Mouse (Mus musculus): ENCODE results near the gene Txndc2. TPM values are rescaled to one million over a fixed set of nuclear protein-coding genes. Genes with fewer than 3 reads are reported as not detected.

Gene Txndc2
- polyA plus RNA-seq, 1 experiment from 2014 or later: not detected

DNA sequence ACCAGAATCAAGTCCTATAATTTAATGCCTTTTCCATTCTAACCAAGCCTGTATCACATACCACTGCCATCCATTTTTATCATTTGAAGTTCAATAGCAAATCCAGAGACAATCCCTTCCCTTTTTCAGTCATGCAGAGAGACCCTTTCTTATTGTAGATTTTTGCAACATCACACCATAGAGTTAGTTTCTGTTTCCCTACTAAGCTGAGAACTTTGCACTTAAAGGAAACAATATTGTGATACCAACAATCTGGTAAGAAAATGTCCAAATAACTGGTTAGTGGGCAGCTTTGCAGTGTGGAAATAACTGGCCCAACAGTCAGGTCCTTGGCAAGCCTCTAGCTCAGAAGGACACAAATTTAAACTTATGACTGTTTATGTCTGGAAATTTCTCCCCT lies 37.1 kb downstream of the Txndc2 start:
- Histone ChIP-seq H3K4me3 (no peak overlapping the region), H3K27ac (replicated peaks) (no peak overlapping the region), H3K9me3 (replicated peaks) (no peaks in the 10 kb centered on the region), H3K36me3 (peaks cover 5% of the 10 kb centered on the region; the same call in 1 of the 2 replicates), H3K27me3 (ENCODE audit: low read depth, poor library complexity, severe bottlenecking) (no peaks in the 10 kb centered on the region), H3K4me1 (peaks cover 32% of the 10 kb centered on the region)
- DNase-seq (ENCODE audit: low spot score): no peak

DNA sequence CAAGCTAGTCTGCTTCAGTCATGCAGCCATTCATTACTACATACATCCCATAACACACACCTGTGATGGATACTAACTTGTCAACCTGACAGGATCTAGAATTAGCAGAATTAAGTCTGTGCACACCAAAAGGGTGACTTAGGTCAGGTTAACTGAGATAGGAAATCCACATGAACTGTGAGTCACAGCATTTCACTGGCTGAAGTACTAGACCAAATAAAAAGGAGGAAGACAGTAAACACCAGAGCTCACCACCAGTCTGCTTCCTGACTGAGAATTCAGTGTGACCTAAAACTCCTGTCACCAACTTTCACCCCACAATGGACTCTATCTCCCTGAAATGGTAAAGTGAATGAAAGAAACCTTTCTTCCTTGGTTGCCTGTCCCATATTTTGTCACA lies 37.7 kb downstream of the Txndc2 start:
- Histone ChIP-seq H3K4me3 (no peak overlapping the region), H3K9me3 (replicated peaks) (no peaks in the 10 kb centered on the region), H3K27ac (replicated peaks) (no peak overlapping the region), H3K27me3 (ENCODE audit: low read depth, poor library complexity, severe bottlenecking) (no peaks in the 10 kb centered on the region), H3K36me3 (0 out of 2 replicates have a peak, but pooled peaks cover 1% of the 10 kb centered on the region), H3K4me1 (peaks cover 26% of the 10 kb centered on the region)
- no peak for DNase-seq (ENCODE audit: low spot score)

DNA sequence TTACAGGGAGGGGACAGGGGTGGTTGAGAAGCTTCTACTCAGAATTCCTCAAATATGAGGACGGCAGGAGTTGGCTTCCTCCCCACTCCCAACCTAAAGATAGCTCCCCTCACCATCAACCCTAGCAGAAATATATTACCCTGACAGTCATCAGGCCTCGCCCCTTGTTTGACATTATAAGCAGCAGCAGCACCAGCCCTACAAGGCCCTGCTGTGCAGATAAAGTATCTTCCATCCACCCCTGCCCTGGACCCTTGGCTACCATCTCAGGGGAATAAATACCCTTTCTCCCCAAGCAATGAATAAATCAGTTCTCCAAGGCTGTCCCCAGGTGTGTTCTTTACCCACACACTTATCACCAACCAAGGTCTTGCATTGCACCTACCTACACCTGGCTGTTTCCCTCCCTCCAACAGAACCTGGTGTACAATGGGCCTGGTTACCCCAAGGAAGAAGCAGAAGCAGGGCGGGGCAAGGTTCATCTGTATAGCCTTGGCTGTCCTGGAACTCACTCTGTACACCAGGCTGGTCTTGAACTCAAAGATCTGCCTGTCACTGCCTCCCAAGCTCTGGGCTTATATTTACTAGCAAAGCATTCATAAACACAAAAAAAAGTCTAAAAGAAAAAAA lies 44.0 kb downstream of the Txndc2 start:
- Histone ChIP-seq H3K36me3 (peaks cover 11% of the 10 kb centered on the region), H3K27ac (replicated peaks) (no peak overlapping the region), H3K27me3 (ENCODE audit: low read depth, poor library complexity, severe bottlenecking) (no peaks in the 10 kb centered on the region), H3K4me1 (peaks cover 3% of the 10 kb centered on the region; the same call in 1 of the 2 replicates), H3K9me3 (replicated peaks) (no peaks in the 10 kb centered on the region), H3K4me3 (no peak overlapping the region)
- WGBS: 92% methylated on average over 3 of the region's 3 CpGs
- no peak for DNase-seq (ENCODE audit: low spot score)

DNA sequence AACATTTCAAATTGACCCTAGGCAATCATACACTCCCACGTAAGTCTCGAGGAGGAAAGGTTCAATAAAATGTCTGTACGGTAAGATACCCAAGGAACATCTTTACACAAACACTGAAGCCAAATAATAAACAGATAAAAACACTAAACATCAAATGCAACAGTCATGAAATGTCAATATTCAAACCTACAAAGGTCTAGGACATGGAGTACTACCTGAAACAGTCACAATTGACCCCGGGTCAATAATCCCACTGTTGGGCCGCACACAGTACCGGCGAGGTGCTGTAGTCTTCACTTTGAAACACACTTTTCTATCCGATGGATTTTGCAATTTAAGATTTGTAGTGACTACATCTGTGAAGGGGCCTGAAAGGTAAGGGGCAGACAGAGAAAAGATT lies 47.3 kb downstream of the Txndc2 start:
- no peak for DNase-seq (ENCODE audit: low spot score)
- Histone ChIP-seq H3K4me3 (no peak overlapping the region), H3K4me1 (peaks cover 3% of the 10 kb centered on the region; the same call in 1 of the 2 replicates), H3K36me3 (peaks cover 44% of the 10 kb centered on the region), H3K27me3 (ENCODE audit: low read depth, poor library complexity, severe bottlenecking) (no peaks in the 10 kb centered on the region), H3K27ac (replicated peaks) (no peak overlapping the region), H3K9me3 (replicated peaks) (no peaks in the 10 kb centered on the region)
- 95% methylated on average over 8 of the region's 8 CpGs for WGBS

Other genes with a start within 250 kb of the Txndc2 start
- gene Tmem232, start 101.4 kb downstream of the Txndc2 start, polyA plus RNA-seq (2016; fragmentation: Nextera tagmentation; extraction: Ambion mirVana): 0.11 TPM in 1 of 2 replicates, not detected in the other
- 174 and 184 TPM in 2 replicates for gene Vapa, start 28.6 kb downstream of the Txndc2 start, polyA plus RNA-seq (2016; fragmentation: Nextera tagmentation; extraction: Ambion mirVana)
- 62.5 and 67.3 TPM in 2 replicates for gene Rab31, start 130.6 kb upstream of the Txndc2 start, polyA plus RNA-seq (2016; fragmentation: Nextera tagmentation; extraction: Ambion mirVana)
- 58.2 and 60.7 TPM in 2 replicates for gene Ppp4r1, start 140.4 kb upstream of the Txndc2 start, polyA plus RNA-seq (2016; fragmentation: Nextera tagmentation; extraction: Ambion mirVana)
- 49.3 and 51.6 TPM in 2 replicates for gene Ralbp1, start 243.6 kb upstream of the Txndc2 start, polyA plus RNA-seq (2016; fragmentation: Nextera tagmentation; extraction: Ambion mirVana)

All from midbrain, embryonic 10.5 days (tissue).